ENCODE assay signal across 8 mouse cellular contexts in genomic region chr3:121884328-121885248, GRCm38 (mm10).
DNase-seq lines count a peak whose midpoint lies in the region; ATAC-seq lines count a peak whose summit lies in the region.

No protein-coding gene starts in this region.

- H3K36me3 ChIP-seq in hindbrain, embryonic 14.5 days (replicated peaks; ENCODE audit: control insufficient read depth, insufficient read depth), result no peaks in the 10 kb centered on the region

- H3K27me3 ChIP-seq in hindbrain, embryonic 14.5 days (ENCODE audit: control insufficient read depth, insufficient read depth, low read length), result no peaks in the 10 kb centered on the region; the same call in 1 of the 2 replicates

- peak; percentile 96 for DNase-seq in NIH3T3 (ENCODE audit: low read depth)
- peak; percentile 93 to 95 for DNase-seq in cerebellum, postnatal 10 days
- DNase-seq in frontal cortex, postnatal 25 days (ENCODE audit: low spot score in 2 of 2), result peak; percentile 93 to 96
- DNase-seq in hindbrain, embryonic 14.5 days (ENCODE audit: low spot score), result peak; percentile 100
- peak; percentile 74 to 94 for DNase-seq in layer of hippocampus, postnatal 25 days (ENCODE audit: extremely low spot score in 1 of 2, low spot score in 1 of 2)
- peak; percentile 98 for DNase-seq in lung, postnatal 36 days
- DNase-seq in retina, postnatal 1 day, result peak; percentile 95
- peak; percentile 69 to 72 for DNase-seq in urinary bladder, adult 18-20 months (ENCODE audit: low spot score in 2 of 2)

- no peaks in the 10 kb centered on the region; the same call in 1 of the 2 replicates for H3K4me1 ChIP-seq in hindbrain, embryonic 14.5 days (replicated peaks; ENCODE audit: control insufficient read depth, insufficient read depth, low read length)

- H3K9me3 ChIP-seq in hindbrain, embryonic 14.5 days (ENCODE audit: control insufficient read depth, low read length), result no peaks in the 10 kb centered on the region

- no peak overlapping the region for H3K4me3 ChIP-seq in hindbrain, embryonic 14.5 days (replicated peaks; ENCODE audit: low read length)

- WGBS in hindbrain, embryonic 14.5 days, result 23% methylated on average over 18 of the region's 18 CpGs

- peak overlapping the region; percentile 42 for H3K4me2 ChIP-seq in hindbrain, embryonic 14.5 days (replicated peaks)

- no peak overlapping the region for H3K27ac ChIP-seq in hindbrain, embryonic 14.5 days

- peak; percentile 51; the same call in 1 of the 2 replicates for ATAC-seq in hindbrain, embryonic 14.5 days (ENCODE audit: low FRiP score)

- H3K9ac ChIP-seq in hindbrain, embryonic 14.5 days, result no peak overlapping the region
